Mouse (Mus musculus) retina, postnatal 7 days (tissue): ENCODE results near the gene Ino80e.

Experiments
- DNase-seq: peaks from one replicate; pipeline ENCODE4 v3.0.0-alpha.2; 2012; ENCODE audit warnings: low read depth, low spot score

Gene Ino80e

DNA sequence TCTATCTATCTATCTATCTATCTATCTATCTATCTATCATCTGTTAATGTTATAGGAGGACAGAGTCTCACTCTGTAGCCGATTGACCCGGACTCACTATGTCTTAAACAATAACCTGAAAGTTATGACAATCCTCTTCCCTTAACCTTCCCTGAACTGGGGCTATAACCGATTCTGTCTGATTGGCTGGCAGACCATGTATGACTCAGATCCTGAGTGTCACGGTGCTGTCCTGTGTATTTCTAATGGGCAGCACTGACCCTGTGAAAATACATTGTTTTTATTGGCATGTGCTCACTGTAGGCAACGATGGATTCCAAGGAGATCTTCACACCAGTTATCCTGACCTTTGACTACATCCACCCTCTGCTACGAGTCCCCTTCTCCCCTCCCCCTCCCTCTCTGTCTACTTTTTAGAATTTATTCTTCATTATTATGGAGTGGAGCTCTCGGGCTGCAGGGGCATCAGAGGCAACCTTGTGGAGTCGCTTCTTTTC, 46.4 kb downstream of the Ino80e start:
- no peak for DNase-seq

DNA sequence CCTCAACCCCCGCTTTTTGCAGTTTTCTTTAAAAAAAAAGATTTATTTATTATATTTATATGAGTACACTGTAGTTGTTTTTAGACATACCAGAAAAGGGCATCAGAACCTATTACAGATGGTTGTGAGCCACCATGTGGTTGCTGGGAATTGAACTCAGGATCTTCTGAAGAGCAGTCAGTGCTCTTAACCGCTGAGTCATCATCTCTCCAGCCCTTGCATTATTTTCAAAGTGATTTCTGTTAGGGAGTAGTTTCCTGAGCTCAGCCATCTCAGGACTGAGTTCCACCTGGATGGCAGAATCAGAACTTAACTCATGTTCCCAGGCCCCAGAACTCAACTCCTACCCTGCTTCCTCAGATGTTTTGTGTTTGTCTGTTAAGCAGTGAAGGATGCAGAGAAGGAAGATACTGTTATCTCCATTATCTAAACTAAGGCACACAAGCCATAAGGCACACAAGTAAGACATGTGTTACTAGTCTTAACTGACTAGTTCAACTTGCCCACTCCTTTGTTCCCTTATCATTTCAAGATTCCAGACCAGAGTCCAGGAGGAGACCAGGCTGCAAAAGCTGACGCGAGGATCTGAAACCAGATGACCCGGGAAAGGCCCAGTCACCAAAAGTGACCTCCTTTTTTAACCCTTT, 52.3 kb downstream of the Ino80e start:
- DNase-seq = no peak

DNA sequence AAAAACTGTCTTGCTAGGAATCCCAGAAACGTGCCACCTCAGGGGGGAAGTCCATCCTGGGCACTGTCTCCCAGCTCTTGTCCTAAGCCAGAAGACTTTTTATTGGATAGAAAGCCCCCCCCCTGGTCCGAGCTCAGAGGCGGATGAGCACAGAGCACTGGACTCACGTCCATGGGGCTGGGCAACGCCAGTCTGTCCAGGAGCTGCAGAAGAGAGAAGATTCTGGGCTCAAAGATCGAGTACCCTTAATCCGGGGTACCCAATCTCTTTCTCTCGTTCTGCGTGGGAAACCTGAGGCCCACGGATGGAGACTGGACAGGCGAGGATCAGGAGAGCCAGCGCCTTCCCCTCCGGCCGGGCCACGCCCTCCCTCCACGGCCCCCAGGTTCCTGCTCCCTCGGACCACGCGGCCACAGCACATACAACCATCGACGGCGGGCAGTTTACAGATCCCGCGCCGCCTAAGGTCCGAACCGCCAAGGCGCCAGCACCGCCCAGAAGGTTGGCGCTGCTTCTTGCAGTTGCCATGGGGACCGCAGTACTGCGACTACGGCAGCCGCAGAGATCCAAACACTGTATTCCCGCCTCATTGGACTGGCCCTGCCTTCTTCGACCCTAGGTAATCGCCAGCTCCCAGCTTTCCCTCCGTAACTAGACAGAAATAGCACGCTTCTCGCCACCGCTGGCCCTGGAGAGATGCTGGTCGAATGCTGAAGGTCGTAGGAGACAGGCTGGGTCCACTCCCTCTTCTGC, 53.3 kb downstream of the Ino80e start:
- no peak for DNase-seq

DNA sequence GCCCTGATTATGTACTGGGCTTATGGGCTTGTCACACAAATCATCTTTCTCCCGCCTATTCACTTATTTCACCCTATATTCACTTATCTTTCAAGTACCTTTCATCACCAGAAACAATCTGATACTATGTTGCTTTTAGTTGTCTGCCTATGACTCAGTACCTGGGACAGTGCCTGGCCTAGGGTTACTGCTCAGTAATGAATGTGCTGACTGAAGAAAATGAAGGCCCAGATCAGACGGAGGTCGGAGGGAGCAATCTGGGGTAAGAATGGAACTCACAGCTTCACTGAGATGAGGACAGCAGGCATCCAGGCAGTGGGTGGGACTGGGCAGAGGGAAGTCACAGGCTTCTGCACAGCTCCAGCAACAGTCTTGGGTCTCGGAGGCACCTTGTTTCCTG, 54.8 kb downstream of the Ino80e start:
- no peak for DNase-seq

DNA sequence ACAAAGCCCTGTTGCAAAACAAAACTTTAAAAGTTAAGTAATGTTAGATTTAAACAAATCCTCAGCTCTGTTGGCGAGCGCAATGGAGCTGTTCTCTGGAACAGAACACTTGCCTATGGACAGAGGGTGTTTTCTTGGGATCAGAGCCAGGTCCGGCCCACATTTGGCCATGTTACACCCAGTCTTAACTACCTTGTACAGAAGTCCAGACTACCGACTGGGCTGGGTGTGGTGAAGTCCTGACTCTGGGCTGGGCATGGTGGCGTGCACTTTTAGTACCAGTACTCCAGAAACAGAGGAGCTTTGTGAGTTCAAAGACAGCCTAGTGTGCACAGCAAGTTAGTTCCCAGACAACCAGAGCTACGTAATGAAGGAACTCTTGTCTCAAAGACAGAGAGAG, 55.2 kb downstream of the Ino80e start:
- DNase-seq = no peak

DNA sequence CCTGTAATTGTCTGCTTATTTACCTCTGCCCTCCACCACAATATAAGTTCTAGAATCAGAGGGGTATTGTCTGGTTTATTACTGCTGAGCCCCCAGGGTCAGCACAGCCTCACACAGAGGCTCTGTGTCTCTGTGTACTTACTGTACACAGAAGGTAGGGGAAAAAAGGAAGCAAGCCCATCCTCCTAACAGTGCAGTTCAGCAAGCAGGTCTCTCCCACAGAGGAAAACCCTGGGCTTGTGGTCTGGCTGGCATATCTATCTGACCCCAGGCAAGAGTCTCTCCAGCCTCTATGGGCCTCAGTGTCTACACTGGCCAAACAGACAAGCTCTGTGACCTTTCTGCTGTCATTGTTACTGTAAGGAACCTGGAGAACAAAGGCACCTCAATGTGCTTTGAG, 58.4 kb downstream of the Ino80e start:
- DNase-seq = no peak

DNA sequence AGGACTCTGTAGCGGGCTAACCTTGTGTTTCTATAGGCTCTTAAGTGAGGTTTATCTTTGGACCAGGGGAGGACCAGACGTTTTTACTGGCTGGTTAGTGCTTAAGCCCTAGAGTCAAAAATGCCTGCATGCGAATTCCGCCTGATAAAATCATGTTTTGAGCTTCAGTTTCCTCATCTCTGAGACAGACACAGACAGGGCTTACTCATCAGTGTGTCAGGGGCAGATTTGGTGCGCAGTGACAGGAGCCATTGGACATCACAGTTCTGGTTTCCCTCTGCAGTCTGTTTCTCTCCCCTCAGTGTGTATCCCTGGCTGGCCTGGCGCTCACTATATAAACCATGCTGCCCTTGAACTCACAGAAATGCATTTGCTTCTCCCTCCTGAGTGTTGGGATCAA, 59.0 kb downstream of the Ino80e start:
- no peak for DNase-seq

DNA sequence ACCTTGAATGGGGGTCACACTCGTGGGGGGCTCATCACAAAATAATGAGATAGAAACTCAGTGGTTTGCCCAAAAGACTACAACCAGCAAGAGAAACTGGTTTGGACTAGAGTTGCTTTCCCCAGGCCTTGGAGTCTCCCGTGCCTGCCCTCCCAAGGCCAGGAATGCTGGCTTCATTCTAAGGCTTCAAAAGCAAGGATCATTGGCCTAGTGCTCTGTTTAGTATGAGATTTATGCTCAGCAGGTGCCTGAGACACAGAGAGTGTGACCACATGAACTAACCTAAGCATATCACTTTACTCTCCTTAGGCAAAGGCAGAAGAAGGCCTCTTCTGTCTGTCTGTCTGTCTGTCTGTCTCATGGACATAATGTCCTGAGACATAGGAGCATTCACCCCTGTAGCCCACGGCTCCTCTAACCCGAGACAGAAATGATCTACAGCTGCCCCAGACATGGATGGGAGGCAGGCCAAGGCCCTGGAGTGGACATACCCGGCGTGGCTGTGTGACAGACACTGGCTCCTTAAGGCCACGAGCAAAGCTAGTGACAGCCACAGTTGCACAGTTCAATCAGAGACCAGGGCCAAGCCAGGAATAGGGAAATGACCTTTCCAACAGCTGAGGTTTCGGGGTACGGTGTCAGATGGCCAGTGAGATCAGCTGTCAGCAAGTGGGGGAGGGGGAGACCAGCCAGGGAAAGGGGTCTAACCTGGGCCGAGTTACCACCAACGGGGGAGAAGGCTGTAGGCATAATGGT, 59.9 kb downstream of the Ino80e start:
- no peak for DNase-seq

DNA sequence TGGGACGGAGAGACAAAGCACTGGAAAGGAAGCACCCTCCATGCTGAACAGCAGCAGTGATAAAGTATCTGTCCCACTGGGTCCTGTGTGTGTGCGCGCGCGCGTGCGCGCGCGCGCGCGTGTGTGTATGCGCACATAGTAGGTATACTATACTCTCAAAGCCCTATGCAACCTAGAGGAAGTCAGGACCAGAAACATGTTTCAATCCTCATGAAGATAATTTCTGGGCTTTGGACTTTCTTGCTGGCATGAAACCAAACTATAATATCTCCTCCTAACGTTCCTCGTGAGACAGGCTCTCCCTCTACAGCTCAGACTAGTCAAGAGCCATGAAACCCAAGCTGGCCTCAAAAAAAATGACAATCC, 61.1 kb downstream of the Ino80e start:
- no peak for DNase-seq
